Mouse (Mus musculus): ENCODE measurements at regions not wholly inside any gene's neighbourhood (a gene's known extent, or its start where the extent isn't known, plus 50 kb on each side); places are given as distances from the start of the nearest gene placed in this dataset.

- no peak for DNase-seq
These were observed 62.7 kb upstream of the Sox4 start for GRCm38 (mm10) chr13:29016145-29016651.

- no peak for DNase-seq
These were observed 62.1 kb upstream of the Sox4 start for GRCm38 (mm10) chr13:29015605-29015994.

- DNase-seq = no peak
These were observed 61.5 kb upstream of the Sox4 start for GRCm38 (mm10) chr13:29014827-29015604.

- DNase-seq = no peak
These were observed 60.7 kb upstream of the Sox4 start for GRCm38 (mm10) chr13:29014066-29014826.

GRCm38 (mm10) chr13:29006467-29006866 is 53.0 kb upstream of the Sox4 start:
- DNase-seq = no peak

Data from adrenal gland, adult 8-10 months (tissue).